ENCODE assay signal across 7 mouse cellular contexts in genomic region chr16:89773657-89774552, GRCm38 (mm10).
DNase-seq lines count a peak whose midpoint lies in the region; ATAC-seq and TF ChIP-seq lines count a peak whose summit lies in the region.

No protein-coding gene starts in this region.

- TF ChIP-seq POLR2A in limb, embryonic 14.5 days (IDR thresholded peaks at IDR 0.05; ENCODE audit: borderline replicate concordance, extremely low read depth, insufficient read depth, insufficient read length) = no peak

- TF ChIP-seq CTCF in midbrain, postnatal 0 days (IDR thresholded peaks at IDR 0.05) = peak; percentile 94

- no peaks in the 10 kb centered on the region for H3K36me3 ChIP-seq in embryonic facial prominence, embryonic 11.5 days (replicated peaks; ENCODE audit: control insufficient read depth, insufficient read depth, low read depth, low read length)
- no peaks in the 10 kb centered on the region for H3K36me3 ChIP-seq in limb, embryonic 14.5 days (ENCODE audit: control insufficient read depth, insufficient read depth, low read length)
- H3K36me3 ChIP-seq in midbrain, postnatal 0 days (ENCODE audit: insufficient read depth, low read length) = no peaks in the 10 kb centered on the region

- H3K9ac ChIP-seq in embryonic facial prominence, embryonic 11.5 days (replicated peaks; ENCODE audit: low read length) = peak overlapping the region; percentile 43; the same call in 1 of the 2 replicates
- peak overlapping the region; percentile 41; the same call in 1 of the 2 replicates for H3K9ac ChIP-seq in limb, embryonic 14.5 days (ENCODE audit: low read depth, low read length, severe bottlenecking)
- H3K9ac ChIP-seq in midbrain, postnatal 0 days (replicated peaks; ENCODE audit: low read length, poor library complexity, severe bottlenecking) = peak overlapping the region; percentile 14; the same call in 1 of the 2 replicates

- H3K4me3 ChIP-seq in embryonic facial prominence, embryonic 11.5 days (ENCODE audit: low read depth, low read length) = peak overlapping the region; percentile 26
- peak overlapping the region; percentile 41 for H3K4me3 ChIP-seq in limb, embryonic 14.5 days (replicated peaks; ENCODE audit: low read length)
- H3K4me3 ChIP-seq in midbrain, postnatal 0 days (ENCODE audit: low read depth, low read length) = peak overlapping the region; percentile 30

- peak; percentile 77 for ATAC-seq in embryonic facial prominence, embryonic 11.5 days (replicated peaks; ENCODE audit: insufficient number of reproducible peaks, low FRiP score, low TSS enrichment, low read depth)
- ATAC-seq in limb, embryonic 14.5 days (ENCODE audit: low FRiP score, low read depth) = peak; percentile 86
- peak; percentile 87 for ATAC-seq in midbrain, postnatal 0 days (ENCODE audit: low FRiP score)

- DNase-seq in adrenal gland, postnatal 25 days = peak; percentile 84
- peak; percentile 93 for DNase-seq in embryonic facial prominence, embryonic 11.5 days (ENCODE audit: low spot score)
- peak; percentile 87 for DNase-seq in heart, adult 8-10 months (ENCODE audit: low spot score)
- peak; percentile 80 for DNase-seq in kidney, adult 9 months
- DNase-seq in limb, embryonic 14.5 days (ENCODE audit: low spot score) = peak; percentile 91
- peak; percentile 94 for DNase-seq in midbrain, postnatal 0 days (ENCODE audit: low spot score)
- peak; percentile 41 to 59 for DNase-seq in spleen, postnatal 14 days (ENCODE audit: low spot score in 2 of 2)

- no peaks in the 10 kb centered on the region; the same call in 1 of the 2 replicates for H3K4me1 ChIP-seq in embryonic facial prominence, embryonic 11.5 days (ENCODE audit: control insufficient read depth, insufficient read depth, low read length)
- no peaks in the 10 kb centered on the region for H3K4me1 ChIP-seq in limb, embryonic 14.5 days (ENCODE audit: control insufficient read depth, insufficient read depth, low read length)
- H3K4me1 ChIP-seq in midbrain, postnatal 0 days (ENCODE audit: insufficient read depth, low read length) = no peaks in the 10 kb centered on the region

- H3K4me2 ChIP-seq in embryonic facial prominence, embryonic 11.5 days (ENCODE audit: low read depth, low read length) = peak overlapping the region; percentile 40
- peak overlapping the region; percentile 88 for H3K4me2 ChIP-seq in limb, embryonic 14.5 days (replicated peaks; ENCODE audit: low read depth, low read length, severe bottlenecking)
- peak overlapping the region; percentile 72 for H3K4me2 ChIP-seq in midbrain, postnatal 0 days (ENCODE audit: low read depth, low read length, poor library complexity, severe bottlenecking)

- H3K9me3 ChIP-seq in embryonic facial prominence, embryonic 11.5 days (replicated peaks; ENCODE audit: control insufficient read depth, low read length) = peaks cover 3% of the 10 kb centered on the region; the same call in 1 of the 2 replicates
- H3K9me3 ChIP-seq in limb, embryonic 14.5 days (ENCODE audit: control insufficient read depth, low read length) = peaks cover 13% of the 10 kb centered on the region
- H3K9me3 ChIP-seq in midbrain, postnatal 0 days (ENCODE audit: low read length) = peaks cover 11% of the 10 kb centered on the region; the same call in 1 of the 2 replicates

- H3K27ac ChIP-seq in embryonic facial prominence, embryonic 11.5 days (replicated peaks; ENCODE audit: low read depth, low read length) = no peak overlapping the region
- no peak overlapping the region for H3K27ac ChIP-seq in limb, embryonic 14.5 days (replicated peaks; ENCODE audit: low read depth, low read length)
- peak overlapping the region; percentile 44 for H3K27ac ChIP-seq in midbrain, postnatal 0 days (ENCODE audit: low read depth, low read length)

- 13% methylated on average over 30 of the region's 30 CpGs for WGBS in embryonic facial prominence, embryonic 11.5 days
- WGBS in limb, embryonic 14.5 days = 11% methylated on average over 30 of the region's 30 CpGs
- 11% methylated on average over 30 of the region's 30 CpGs for WGBS in midbrain, postnatal 0 days

- H3K27me3 ChIP-seq in embryonic facial prominence, embryonic 11.5 days (ENCODE audit: control insufficient read depth, insufficient read depth, low read length) = no peaks in the 10 kb centered on the region
- H3K27me3 ChIP-seq in limb, embryonic 14.5 days (ENCODE audit: control insufficient read depth, insufficient read depth, low read length) = no peaks in the 10 kb centered on the region
- H3K27me3 ChIP-seq in midbrain, postnatal 0 days (ENCODE audit: insufficient read depth, low read length) = no peaks in the 10 kb centered on the region
